Mouse (Mus musculus) left cerebral cortex, adult 8-10 months (tissue): ENCODE measurements around the gene Cacna1e. TPM values are rescaled to one million over a fixed set of nuclear protein-coding genes. Genes with fewer than 3 reads are reported as not detected.
A peak's percentile ranks its signal among the peaks of the same experiment; 100 is the strongest.

ENCODE experiments used
- DNase-seq, 2 experiments: peaks; one replicate each; pipeline ENCODE4 v3.0.0; 2022; ENCODE audit warnings: low spot score in 2 of 2
- total RNA-seq, 4 experiments: library from RNA; stranded (reverse); gene quantifications; 2 replicates each; pipeline ENCODE4 v1.2.4; 2022

Gene Cacna1e
- 100 to 1,000 TPM; 127 to 161 (median 141) TPM for total RNA-seq

GRCm38 (mm10) chr1:154884275-154885206, at the start of gene Cacna1e:
TSS of gene Cacna1e (minus strand) at chr1:154884501.
- DNase-seq: no peak

GRCm38 (mm10) chr1:154918406-154918805, 34.1 kb upstream of the Cacna1e start:
- no peak for DNase-seq

- DNase-seq: peak in 1 of 2 experiments; percentile 32
Measured at GRCm38 (mm10) chr1:154917438-154917837, 33.1 kb upstream of the Cacna1e start.

- no peak for DNase-seq
Measured at GRCm38 (mm10) chr1:154909554-154909953, 25.3 kb upstream of the Cacna1e start.

- no peak for DNase-seq
Measured at GRCm38 (mm10) chr1:154897390-154897789, 13.1 kb upstream of the Cacna1e start.

- no peak for DNase-seq
Measured at GRCm38 (mm10) chr1:154890244-154890643, 5.9 kb upstream of the Cacna1e start.

- no peak for DNase-seq
Measured at GRCm38 (mm10) chr1:154888495-154888894, 4.2 kb upstream of the Cacna1e start.

- DNase-seq: no peak
Measured at GRCm38 (mm10) chr1:154888018-154888417, 3.7 kb upstream of the Cacna1e start.

- DNase-seq: no peak
Measured at GRCm38 (mm10) chr1:154887546-154887945, 3.2 kb upstream of the Cacna1e start.

GRCm38 (mm10) chr1:154886611-154887010, 2.3 kb upstream of the Cacna1e start:
- no peak for DNase-seq

- DNase-seq: no peak
Measured at GRCm38 (mm10) chr1:154885207-154885548, 877 bp upstream of the Cacna1e start.

GRCm38 (mm10) chr1:154883596-154884191, 607 bp downstream of the Cacna1e start:
- no peak for DNase-seq

- DNase-seq: peak in 1 of 2 experiments; percentile 65
Measured at GRCm38 (mm10) chr1:154865981-154866380, 18.3 kb downstream of the Cacna1e start.

- no peak for DNase-seq
Measured at GRCm38 (mm10) chr1:154861416-154861815, 22.9 kb downstream of the Cacna1e start.

- no peak for DNase-seq
Measured at GRCm38 (mm10) chr1:154854564-154854963, 29.7 kb downstream of the Cacna1e start.

- no peak for DNase-seq
Measured at GRCm38 (mm10) chr1:154850515-154851287, 33.6 kb downstream of the Cacna1e start.

- no peak for DNase-seq
Measured at GRCm38 (mm10) chr1:154848683-154849579, 35.4 kb downstream of the Cacna1e start.

GRCm38 (mm10) chr1:154846900-154847299, 37.4 kb downstream of the Cacna1e start:
- no peak for DNase-seq

GRCm38 (mm10) chr1:154843427-154843826, 40.9 kb downstream of the Cacna1e start:
- no peak for DNase-seq

- DNase-seq: no peak
Measured at GRCm38 (mm10) chr1:154842336-154842735, 42.0 kb downstream of the Cacna1e start.
